Mouse (Mus musculus): ENCODE measurements around the gene Dennd5b. TPM values are rescaled to one million over a fixed set of nuclear protein-coding genes. Genes with fewer than 3 reads are reported as not detected.

The Dennd5b gene
- total RNA-seq, 2 experiments from 2014 or later: 14.3 to 18.0 TPM

GRCm38 (mm10) chr6:149107615-149108014 is 6.1 kb upstream of the Dennd5b start:
- DNase-seq (ENCODE audit: low spot score): no peak
- intact Hi-C loops (cut with DNase I): loop anchor here (2.0 kb wide), 1 partner anchor 19 kb away; no protein-coding TSS in a partner anchor

GRCm38 (mm10) chr6:149103451-149103850 is 2.0 kb upstream of the Dennd5b start:
- intact Hi-C loops (cut with DNase I): loop anchor here (2.0 to 5.0 kb wide), 3 partner anchors 15 to 156 kb away; partner anchors contain the start of gene Sinhcaf

DNA sequence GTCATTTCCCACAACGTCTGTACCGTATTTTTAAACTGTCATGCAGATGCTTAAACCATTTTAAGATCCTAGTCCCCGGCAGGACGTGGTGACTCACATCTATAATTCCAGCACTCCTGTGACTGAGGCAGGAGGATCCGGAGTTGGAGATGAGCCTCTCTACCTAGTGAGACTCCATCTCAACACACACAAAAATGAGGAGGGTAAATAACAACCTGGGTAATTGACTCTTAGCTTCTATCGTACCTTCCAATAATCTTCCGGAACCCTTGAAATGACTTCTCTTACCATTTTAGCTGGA is 413 bp upstream of the Dennd5b start:
- no peak for DNase-seq (ENCODE audit: low spot score)
- intact Hi-C loops (cut with DNase I): loop anchor here (2.0 to 5.0 kb wide), 3 partner anchors 17 to 155 kb away; partner anchors contain the start of gene Sinhcaf

More at GRCm38 (mm10) chr6:149103451-149103850, 2.0 kb upstream of the Dennd5b start:
- no peak for DNase-seq (ENCODE audit: low spot score)

DNA sequence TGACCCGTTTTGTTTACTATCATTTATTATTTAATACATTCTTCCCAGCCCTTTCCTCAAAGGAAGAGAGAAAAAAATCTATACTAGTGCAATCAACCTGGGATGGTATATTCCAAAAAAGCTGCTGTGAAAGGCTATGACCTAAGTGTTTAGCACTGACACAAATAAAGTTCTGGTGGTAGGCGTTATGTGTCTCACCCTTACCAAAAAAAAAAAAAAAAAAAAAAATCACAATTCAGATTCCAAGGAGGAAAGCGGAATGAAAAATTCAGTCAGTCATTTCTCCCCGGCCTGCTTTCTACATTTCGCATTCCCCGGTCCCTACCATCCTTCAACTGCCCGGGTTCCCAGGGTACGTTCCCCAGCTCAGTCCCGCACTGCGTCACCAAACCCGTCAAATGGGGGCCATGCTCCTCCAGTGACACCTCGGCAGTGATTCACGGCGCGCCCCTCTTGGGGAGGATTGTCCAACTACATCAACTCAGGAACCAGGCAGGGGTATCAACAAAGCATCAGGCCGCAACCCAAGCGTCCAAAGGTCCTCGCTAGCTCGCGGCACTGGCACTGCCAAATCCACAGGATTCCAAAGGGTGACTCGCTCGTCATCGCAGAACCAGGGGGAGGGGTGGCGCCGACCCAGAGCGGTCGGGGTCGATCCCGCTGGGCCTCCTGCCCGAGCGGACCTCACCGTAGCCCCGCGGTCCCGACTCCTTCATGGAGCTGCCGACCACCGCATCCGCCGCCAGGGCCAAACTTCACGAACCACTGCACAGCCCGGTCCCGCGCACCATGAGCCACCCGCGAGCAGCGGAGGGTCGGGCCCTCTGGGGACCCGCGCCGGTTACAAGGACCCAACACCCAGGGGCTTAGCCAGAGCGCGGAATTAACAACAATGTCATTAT is 1.1 kb downstream of the Dennd5b start:
- peak; percentile 34 for DNase-seq (ENCODE audit: low spot score)
- intact Hi-C loops (cut with DNase I): loop anchor here (5.0 kb wide), 2 partner anchors 38 to 153 kb away; partner anchors contain the start of gene Sinhcaf

DNA sequence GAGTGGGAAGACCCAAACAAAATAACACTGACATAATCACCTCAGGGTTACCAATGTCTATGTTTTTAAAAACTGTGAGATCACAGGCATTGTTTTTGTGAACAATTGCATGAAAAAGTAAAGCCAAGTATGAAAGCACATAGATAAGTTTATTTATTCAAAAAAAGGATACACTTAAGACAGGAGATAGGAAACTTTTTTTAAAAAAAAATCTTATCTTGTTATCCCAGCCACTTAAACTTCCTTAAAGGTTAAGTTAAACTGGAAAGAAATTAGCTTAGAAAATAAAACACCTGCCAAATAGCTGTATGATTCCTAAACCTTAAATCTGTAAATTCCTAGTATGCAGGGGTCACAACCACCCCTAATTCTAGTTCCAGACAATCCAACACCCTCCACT is 2.5 kb downstream of the Dennd5b start:
- intact Hi-C loops (cut with DNase I): no loop called here

DNA sequence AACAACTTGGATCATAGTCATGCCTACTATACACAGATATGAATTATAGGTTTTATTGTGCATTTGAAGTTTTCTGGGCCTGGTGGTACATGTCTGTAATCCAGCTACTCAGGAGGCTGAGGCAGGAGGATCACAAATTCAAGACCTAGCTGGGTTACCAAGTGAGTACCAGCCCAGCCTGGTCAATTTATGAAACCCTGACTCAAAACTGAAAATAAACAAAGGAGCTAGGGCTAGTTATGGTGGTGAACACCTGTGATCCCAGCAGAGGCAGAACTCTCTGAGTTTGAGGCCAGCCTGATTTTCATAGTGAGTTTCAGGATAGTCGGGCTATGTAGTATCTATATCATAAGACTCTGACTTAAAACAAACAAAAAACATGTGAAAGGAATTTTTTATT is 4.2 kb downstream of the Dennd5b start:
- intact Hi-C loops (cut with DNase I): no loop called here

More for the DNA sequence above, 2.5 kb downstream of the Dennd5b start:
- DNase-seq (ENCODE audit: low spot score): no peak

DNA sequence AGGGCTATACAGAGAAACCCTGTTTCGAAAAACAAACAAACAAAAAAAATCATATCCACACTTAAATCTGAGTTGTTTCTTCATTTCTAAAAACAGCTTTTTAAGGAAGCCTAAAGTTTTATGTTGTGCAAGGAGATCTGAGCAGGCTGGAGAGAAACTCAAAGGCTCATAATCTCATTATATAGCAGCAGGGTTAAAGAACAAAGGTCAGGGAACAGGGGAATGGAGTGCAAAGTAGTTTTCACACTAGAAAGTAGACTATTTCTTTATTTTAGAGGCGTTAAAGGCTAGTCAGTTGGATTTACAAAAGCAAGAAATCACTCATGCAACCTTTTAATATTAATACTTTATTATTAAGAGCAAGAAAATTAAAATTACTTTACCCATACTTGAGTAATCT is 5.2 kb downstream of the Dennd5b start:
- DNase-seq (ENCODE audit: low spot score): no peak
- intact Hi-C loops (cut with DNase I): no loop called here

More for the DNA sequence above, 4.2 kb downstream of the Dennd5b start:
- no peak for DNase-seq (ENCODE audit: low spot score)

DNA sequence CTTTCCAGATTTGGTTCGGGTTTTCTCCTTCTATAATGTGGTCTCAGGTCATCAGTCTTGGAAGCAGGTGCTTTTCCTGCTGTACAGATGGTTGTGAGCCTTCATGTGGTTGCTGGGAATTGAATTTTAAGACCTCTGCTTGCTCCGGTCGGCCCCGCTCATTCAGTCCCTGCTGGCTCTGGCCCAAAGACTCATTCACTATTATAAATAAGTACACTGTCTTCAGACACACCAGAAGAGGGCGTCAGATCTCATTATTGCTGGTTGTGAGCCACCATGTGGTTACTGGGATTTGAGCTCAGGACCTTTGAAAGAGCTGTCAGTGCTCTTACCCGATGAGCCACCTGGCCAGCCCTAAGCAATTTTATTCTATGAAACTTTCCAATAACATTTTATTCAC is 6.1 kb downstream of the Dennd5b start:
- intact Hi-C loops (cut with DNase I): no loop called here

DNA sequence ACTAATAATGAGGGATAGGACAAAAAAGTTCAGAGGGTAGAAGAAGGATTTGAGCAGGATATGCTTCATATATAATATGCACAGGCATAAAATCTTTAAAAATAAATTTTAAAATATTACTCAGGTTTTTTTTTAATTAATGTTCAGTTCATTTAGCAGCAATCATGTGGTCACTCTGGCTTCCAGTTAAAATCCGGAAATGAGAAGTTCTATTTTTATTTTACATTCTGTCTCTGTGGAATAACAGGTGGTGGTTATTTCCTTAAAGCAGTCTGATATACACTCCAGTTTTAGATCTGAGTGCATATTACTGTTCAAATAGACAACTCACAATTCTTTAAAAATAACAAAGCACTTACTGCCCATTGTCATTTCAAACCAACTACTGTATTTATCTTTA is 6.9 kb downstream of the Dennd5b start:
- no peak for DNase-seq (ENCODE audit: low spot score)
- intact Hi-C loops (cut with DNase I): no loop called here

More for the DNA sequence above, 6.1 kb downstream of the Dennd5b start:
- no peak for DNase-seq (ENCODE audit: low spot score)

DNA sequence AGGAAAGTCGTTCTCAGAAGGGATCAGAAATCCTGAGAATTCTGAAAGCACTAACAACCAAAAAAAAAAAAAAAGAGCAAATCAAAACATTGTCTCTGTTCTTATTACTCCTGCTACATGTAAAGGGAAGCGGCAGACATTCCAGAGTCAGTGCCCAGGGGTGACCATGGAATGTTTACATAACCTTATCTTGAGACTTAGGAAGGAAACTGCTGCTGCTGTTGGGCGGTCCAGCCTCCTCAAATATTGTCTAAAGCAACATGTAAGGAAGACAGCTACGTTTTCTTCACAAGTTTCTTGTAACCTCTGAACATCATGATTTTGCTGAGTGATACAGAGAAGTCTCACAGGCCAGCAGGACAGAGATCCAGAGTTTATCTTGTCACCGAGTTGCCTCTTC is 8.0 kb downstream of the Dennd5b start:
- peak; percentile 32 for DNase-seq (ENCODE audit: low spot score)
- intact Hi-C loops (cut with DNase I): no loop called here

GRCm38 (mm10) chr6:149092406-149092805 is 9.1 kb downstream of the Dennd5b start:
- intact Hi-C loops (cut with DNase I): no loop called here
- no peak for DNase-seq (ENCODE audit: low spot score)

DNA sequence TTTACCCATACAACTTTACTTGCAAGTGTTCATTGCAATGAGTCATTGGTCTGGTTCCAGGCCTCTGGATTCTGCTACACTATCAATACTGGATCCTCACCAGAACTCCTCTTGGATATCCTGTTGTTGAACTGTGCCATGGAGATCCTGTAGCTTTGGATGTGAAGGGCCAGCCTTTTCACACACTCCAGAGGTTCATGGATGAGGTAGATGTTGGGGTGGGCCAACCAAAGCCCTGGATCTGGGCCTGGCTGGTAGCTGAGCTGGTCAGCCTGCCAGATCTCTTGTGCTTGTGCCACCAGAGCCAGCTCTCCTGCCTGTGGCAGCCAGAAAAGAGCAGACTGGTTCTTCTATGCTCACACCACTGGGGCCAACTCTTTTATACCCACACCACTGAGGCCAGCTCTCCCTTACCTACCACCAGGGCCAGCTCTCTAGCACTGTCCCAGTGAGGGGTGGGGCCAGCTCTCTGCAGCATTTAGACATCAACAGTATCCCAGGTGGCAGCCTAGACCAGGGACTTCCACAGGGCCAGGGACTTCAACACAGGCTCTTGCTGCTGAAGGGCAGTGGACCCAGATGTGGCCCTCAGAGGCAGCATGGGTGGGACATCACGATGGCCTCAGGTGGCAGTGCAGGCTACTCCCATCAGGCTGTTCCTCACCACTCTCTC is 24.2 kb downstream of the Dennd5b start:
- intact Hi-C loops (cut with DNase I): loop anchor here (5.0 kb wide), 1 partner anchor 300 kb away; no protein-coding TSS in a partner anchor
- no peak for DNase-seq (ENCODE audit: low spot score)

- intact Hi-C loops (cut with DNase I): no loop called here
- DNase-seq (ENCODE audit: low spot score): no peak
Measured at GRCm38 (mm10) chr6:149073854-149074253, 27.6 kb downstream of the Dennd5b start.

- intact Hi-C loops (cut with DNase I): no loop called here
- DNase-seq (ENCODE audit: low spot score): no peak
Measured at GRCm38 (mm10) chr6:149072873-149073272, 28.6 kb downstream of the Dennd5b start.

DNA sequence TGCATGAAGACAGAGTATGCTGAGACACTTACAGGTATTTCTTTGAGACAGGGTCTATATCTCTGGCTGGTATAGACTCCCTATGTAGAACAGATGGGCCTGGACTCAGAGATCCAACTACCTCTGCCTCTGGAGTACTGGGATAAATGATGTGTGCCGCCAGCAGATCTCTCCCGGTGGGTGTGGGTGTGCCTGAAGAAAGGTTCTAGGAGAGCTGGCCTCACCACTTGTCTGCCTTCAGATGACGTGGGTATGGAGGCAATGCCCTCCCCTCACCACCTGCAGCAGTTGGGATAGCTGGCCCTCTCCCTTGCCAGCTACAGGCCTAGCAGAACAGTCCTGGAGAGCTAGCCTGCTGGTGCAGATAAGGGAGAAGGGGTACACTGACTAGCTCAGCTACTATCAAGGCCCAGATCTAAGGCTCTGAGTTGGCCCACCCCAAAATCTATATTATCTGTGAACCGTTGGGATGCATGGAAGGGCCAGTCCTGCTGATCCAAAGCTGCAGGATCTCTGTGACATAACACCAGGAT is 30.8 kb downstream of the Dennd5b start:
- intact Hi-C loops (cut with DNase I): no loop called here

DNA sequence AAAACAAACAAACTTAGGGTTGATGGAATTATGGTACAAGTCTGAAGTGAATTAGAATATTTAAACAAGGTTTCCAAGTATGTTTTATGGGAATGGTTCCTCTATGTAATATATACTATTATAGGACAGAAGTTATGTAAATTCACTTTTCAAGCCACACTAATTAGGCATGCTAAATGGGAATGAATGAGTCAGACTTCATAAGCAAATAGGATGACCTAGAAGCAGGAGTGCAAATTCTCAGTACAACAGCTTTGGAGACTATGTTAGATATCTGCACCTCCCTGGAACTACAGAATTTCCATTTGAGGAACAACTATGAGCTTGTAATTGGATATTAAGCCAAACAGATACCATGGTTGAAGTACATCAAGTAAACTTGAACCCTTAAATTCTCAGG is 38.1 kb downstream of the Dennd5b start:
- no peak for DNase-seq (ENCODE audit: low spot score)
- intact Hi-C loops (cut with DNase I): loop anchor here (5.0 kb wide), 1 partner anchor 39 kb away; the partner anchor contains the start of gene Dennd5b

More for the DNA sequence above, 30.8 kb downstream of the Dennd5b start:
- DNase-seq (ENCODE audit: low spot score): no peak

DNA sequence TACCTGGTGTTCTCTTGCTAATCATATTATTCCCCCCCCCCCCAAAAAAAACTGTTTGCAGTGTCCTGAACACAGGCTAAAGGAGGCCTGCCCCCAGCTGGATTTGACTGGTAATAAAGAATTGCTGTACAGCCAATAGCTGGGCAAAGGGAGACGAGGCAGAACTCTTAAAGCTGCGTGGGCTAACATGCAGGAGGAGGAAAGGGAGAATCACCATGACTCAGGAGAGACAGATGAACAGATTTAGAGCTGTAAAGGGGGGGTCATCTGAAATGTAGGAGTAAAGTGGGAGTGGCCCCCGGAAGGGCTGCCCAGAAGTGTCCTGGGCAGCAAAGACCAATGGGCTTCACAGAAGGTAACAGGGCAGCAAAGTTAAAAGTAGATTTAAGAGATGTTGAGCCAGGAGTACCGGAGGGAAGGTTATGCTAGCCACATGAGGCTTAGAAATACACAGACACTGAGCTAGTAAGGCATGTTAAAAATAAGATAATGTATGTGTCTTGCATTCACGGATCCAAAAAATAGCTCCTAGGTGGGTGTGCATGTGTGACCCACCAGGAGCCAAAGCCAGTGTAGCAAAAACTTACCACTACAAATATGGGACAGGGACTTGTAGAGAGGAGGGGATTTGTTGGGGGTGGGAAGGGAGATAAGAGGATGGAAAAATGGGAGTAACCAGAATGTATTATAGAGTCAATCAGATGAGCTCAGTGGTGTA is 40.7 kb downstream of the Dennd5b start:
- DNase-seq (ENCODE audit: low spot score): no peak
- intact Hi-C loops (cut with DNase I): loop anchor here (5.0 kb wide), 1 partner anchor 41 kb away; the partner anchor contains the start of gene Dennd5b

GRCm38 (mm10) chr6:149057947-149058391 is 43.5 kb downstream of the Dennd5b start:
- no peak for DNase-seq (ENCODE audit: low spot score)
- intact Hi-C loops (cut with DNase I): loop anchor here (1.0 to 5.0 kb wide), 2 partner anchors 62 to 319 kb away; no protein-coding TSS in a partner anchor

DNA sequence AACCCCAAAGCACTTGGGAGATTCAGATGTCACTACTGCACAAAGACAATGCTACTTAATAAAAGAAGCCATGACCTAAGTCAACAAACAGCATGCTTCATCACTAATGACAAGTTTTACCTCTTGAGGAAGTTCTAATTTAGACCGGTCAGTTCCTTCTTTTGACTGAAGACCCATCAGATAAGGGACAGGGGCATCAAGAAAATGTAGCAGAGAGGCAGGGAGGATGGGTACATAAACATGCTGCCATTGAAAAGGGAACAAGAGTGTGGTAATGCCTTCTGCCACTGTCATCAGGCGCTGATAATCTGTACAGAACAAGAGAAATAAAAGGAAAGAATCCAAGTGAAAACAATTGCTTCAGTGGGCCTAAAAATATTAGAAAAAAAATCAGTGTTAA is 46.7 kb downstream of the Dennd5b start:
- no peak for DNase-seq (ENCODE audit: low spot score)
- intact Hi-C loops (cut with DNase I): loop anchor here (5.0 kb wide), 1 partner anchor 323 kb away; no protein-coding TSS in a partner anchor
